Mouse (Mus musculus) B cell, adult 2 months (primary cell): ENCODE data around the gene Xxylt1.
A peak's percentile ranks its signal among the peaks of the same experiment; 100 is the strongest.

Source experiments
- DNase-seq, 2 experiments: peaks; one replicate each; pipeline ENCODE4 v3.0.0; 2022

Gene Xxylt1

GRCm38 (mm10) chr16:31081125-31081664, at the start of gene Xxylt1:
Xxylt1 (minus strand) TSS chr16:31081432.
- peak; percentile 93 to 95 for DNase-seq

GRCm38 (mm10) chr16:31128116-31128515, 46.9 kb upstream of the Xxylt1 start:
- no peak for DNase-seq

GRCm38 (mm10) chr16:31124991-31125390, 43.8 kb upstream of the Xxylt1 start:
- DNase-seq, result no peak

- no peak for DNase-seq
Observed at GRCm38 (mm10) chr16:31121612-31122011, 40.4 kb upstream of the Xxylt1 start.

- no peak for DNase-seq
Observed at GRCm38 (mm10) chr16:31113596-31113995, 32.4 kb upstream of the Xxylt1 start.

- DNase-seq, result no peak
Observed at GRCm38 (mm10) chr16:31101352-31101751, 20.1 kb upstream of the Xxylt1 start.

GRCm38 (mm10) chr16:31099906-31100305, 18.7 kb upstream of the Xxylt1 start:
- DNase-seq, result no peak

- no peak for DNase-seq
Observed at GRCm38 (mm10) chr16:31094036-31094435, 12.8 kb upstream of the Xxylt1 start.

GRCm38 (mm10) chr16:31093186-31093585, 12.0 kb upstream of the Xxylt1 start:
- no peak for DNase-seq

GRCm38 (mm10) chr16:31081891-31082290, 659 bp upstream of the Xxylt1 start:
- no peak for DNase-seq

GRCm38 (mm10) chr16:31080573-31081051, 620 bp downstream of the Xxylt1 start:
- DNase-seq, result no peak

- no peak for DNase-seq
Observed at GRCm38 (mm10) chr16:31077396-31077795, 3.8 kb downstream of the Xxylt1 start.

- DNase-seq, result no peak
Observed at GRCm38 (mm10) chr16:31076436-31076835, 4.8 kb downstream of the Xxylt1 start.

- DNase-seq, result no peak
Observed at GRCm38 (mm10) chr16:31074324-31074908, 6.8 kb downstream of the Xxylt1 start.

- no peak for DNase-seq
Observed at GRCm38 (mm10) chr16:31071731-31072130, 9.5 kb downstream of the Xxylt1 start.

- peak; percentile 92 to 93 for DNase-seq
Observed at GRCm38 (mm10) chr16:31070358-31071133, 10.7 kb downstream of the Xxylt1 start.

GRCm38 (mm10) chr16:31069211-31070166, 11.7 kb downstream of the Xxylt1 start:
- DNase-seq, result no peak

GRCm38 (mm10) chr16:31068280-31068679, 13.0 kb downstream of the Xxylt1 start:
- no peak for DNase-seq

- peak; percentile 71 to 78 for DNase-seq
Observed at GRCm38 (mm10) chr16:31066344-31067098, 14.7 kb downstream of the Xxylt1 start.

- DNase-seq, result peak in 1 of 2 experiments; percentile 29
Observed at GRCm38 (mm10) chr16:31064782-31065181, 16.4 kb downstream of the Xxylt1 start.

GRCm38 (mm10) chr16:31062918-31063317, 18.3 kb downstream of the Xxylt1 start:
- no peak for DNase-seq
